Mouse (Mus musculus) 3T3-L1 (cell line): ENCODE data around the gene Kcnh7.

Source experiments
- DNase-seq: peaks from one replicate; pipeline ENCODE4 v3.0.0-alpha.2; 2015; ENCODE audit warnings: low read depth, low spot score

Kcnh7 gene

GRCm38 (mm10) chr2:62646671-62647289 is 537.3 kb downstream of the Kcnh7 start:
- no peak for DNase-seq

GRCm38 (mm10) chr2:62646014-62646645 is 538.0 kb downstream of the Kcnh7 start, which contains the start of gene Ifih1:
Ifih1 (minus strand) TSS chr2:62646255.
- peak; percentile 9 for DNase-seq

- DNase-seq = no peak
Observed at GRCm38 (mm10) chr2:62645475-62645874, 538.6 kb downstream of the Kcnh7 start.

- no peak for DNase-seq
Observed at GRCm38 (mm10) chr2:62644891-62645290, 539.2 kb downstream of the Kcnh7 start.
